Mouse (Mus musculus): ENCODE measurements at regions not wholly inside any gene's neighbourhood (a gene's known extent, or its start where the extent isn't known, plus 50 kb on each side); places are given as distances from the start of the nearest gene placed in this dataset.

DNA sequence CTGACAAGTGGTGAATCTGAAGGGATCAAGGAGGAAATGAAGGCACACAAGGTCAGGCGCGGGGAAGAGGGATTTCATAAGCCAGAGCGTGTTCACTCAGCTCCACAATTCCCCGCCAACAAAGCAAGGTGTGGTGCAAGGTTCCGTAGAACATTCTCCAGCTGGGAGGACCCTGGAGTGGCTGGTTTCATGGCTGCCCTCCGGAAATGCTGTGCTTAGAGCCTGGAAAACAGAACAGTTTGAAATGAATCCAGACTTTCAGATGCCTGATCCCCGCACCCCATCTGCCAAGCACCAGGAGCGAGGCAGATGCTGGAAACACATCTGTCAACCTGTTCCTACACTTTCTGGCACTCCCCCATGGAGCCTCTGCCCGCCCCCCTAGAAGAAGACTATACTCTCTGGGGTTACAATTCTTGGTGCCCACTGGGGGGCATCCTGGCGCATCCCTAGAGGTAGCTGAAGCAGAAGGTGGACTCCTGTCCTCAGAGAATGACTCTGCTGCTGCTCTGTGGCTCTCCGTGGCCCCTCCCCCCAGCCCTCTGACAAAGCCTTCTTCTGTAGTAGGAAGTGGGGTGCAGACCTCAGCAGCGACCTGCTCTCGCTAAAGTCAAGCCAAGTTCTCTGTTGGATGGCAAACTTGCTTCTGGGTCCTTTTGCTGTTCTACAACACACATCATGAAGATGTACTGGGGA, 54.5 kb upstream of the Mafb start:
- Histone ChIP-seq H3K9me3 (ENCODE audit: low read length) (no peaks in the 10 kb centered on the region), H3K36me3 (ENCODE audit: insufficient read depth) (no peaks in the 10 kb centered on the region), H3K9ac (no peak overlapping the region), H3K4me1 (ENCODE audit: insufficient read depth) (no peaks in the 10 kb centered on the region), H3K27me3 (ENCODE audit: insufficient read depth, low read length) (no peaks in the 10 kb centered on the region), H3K4me3 (ENCODE audit: low read depth, low read length) (no peak overlapping the region), H3K4me2 (ENCODE audit: low read depth) (no peak overlapping the region; the same call in 1 of the 2 replicates), H3K27ac (ENCODE audit: low read depth, low read length) (no peak overlapping the region)
- no peak for DNase-seq
- ATAC-seq = no peak
- 0 out of 2 replicates have a peak, but pooled peaks have one; percentile 15 for TF ChIP-seq CTCF (IDR thresholded peaks at IDR 0.05; ENCODE audit: low read depth)
- whole genome bisulfite sequencing = 31% methylated on average over 13 of the region's 13 CpGs

- Histone ChIP-seq H3K4me2 (ENCODE audit: low read depth) (no peak overlapping the region), H3K9me3 (ENCODE audit: low read length) (no peaks in the 10 kb centered on the region), H3K9ac (no peak overlapping the region), H3K27ac (ENCODE audit: low read depth, low read length) (no peak overlapping the region), H3K27me3 (ENCODE audit: insufficient read depth, low read length) (no peaks in the 10 kb centered on the region), H3K4me1 (ENCODE audit: insufficient read depth) (no peaks in the 10 kb centered on the region), H3K36me3 (ENCODE audit: insufficient read depth) (no peaks in the 10 kb centered on the region), H3K4me3 (ENCODE audit: low read depth, low read length) (no peak overlapping the region)
- DNase-seq = no peak
- no peak for TF ChIP-seq CTCF (IDR thresholded peaks at IDR 0.05; ENCODE audit: low read depth)
- WGBS = 93% methylated on average over 7 of the region's 7 CpGs
- no peak for ATAC-seq
These were observed 57.6 kb upstream of the Mafb start for GRCm38 (mm10) chr2:160424491-160424890.

DNA sequence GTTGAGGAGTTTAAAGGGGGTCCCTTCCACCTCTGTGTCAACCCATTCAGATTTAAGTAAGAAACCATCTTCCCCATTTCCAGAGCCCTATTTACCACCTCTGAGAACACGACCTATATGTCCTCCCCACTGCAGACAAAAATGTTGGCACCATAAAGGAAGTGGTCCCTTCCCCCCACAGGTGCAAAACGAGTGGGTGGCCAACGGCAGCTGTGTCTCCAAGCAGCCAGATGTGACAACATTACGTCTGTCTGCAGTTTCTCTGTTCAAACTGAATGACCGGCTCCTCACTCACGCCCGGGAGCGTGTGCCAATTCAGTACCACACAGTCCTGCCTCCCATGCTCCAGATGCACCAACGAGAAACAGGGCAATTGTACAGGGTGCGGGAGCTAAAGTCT, 60.6 kb upstream of the Mafb start:
- 76% methylated on average over 10 of the region's 10 CpGs for WGBS
- Histone ChIP-seq H3K4me3 (ENCODE audit: low read depth, low read length) (no peak overlapping the region), H3K27me3 (ENCODE audit: insufficient read depth, low read length) (no peaks in the 10 kb centered on the region), H3K36me3 (ENCODE audit: insufficient read depth) (no peaks in the 10 kb centered on the region), H3K9me3 (ENCODE audit: low read length) (no peaks in the 10 kb centered on the region), H3K4me2 (ENCODE audit: low read depth) (no peak overlapping the region), H3K4me1 (ENCODE audit: insufficient read depth) (no peaks in the 10 kb centered on the region), H3K9ac (no peak overlapping the region), H3K27ac (ENCODE audit: low read depth, low read length) (no peak overlapping the region)
- no peak for DNase-seq
- TF ChIP-seq CTCF (IDR thresholded peaks at IDR 0.05; ENCODE audit: low read depth) = no peak
- ATAC-seq = no peak

- 65% methylated on average over 10 of the region's 10 CpGs for WGBS
- no peak for TF ChIP-seq CTCF (IDR thresholded peaks at IDR 0.05; ENCODE audit: low read depth)
These were observed 66.4 kb upstream of the Mafb start for GRCm38 (mm10) chr2:160433252-160433651.

GRCm38 (mm10) chr2:160434701-160435100, 67.8 kb upstream of the Mafb start:
- H3K27ac ChIP-seq (ENCODE audit: low read depth, low read length) = no peak overlapping the region
- H3K4me1 ChIP-seq (ENCODE audit: insufficient read depth) = no peaks in the 10 kb centered on the region
- H3K9me3 ChIP-seq (ENCODE audit: low read length) = no peaks in the 10 kb centered on the region
- H3K36me3 ChIP-seq (ENCODE audit: insufficient read depth) = no peaks in the 10 kb centered on the region
- no peaks in the 10 kb centered on the region for H3K27me3 ChIP-seq (ENCODE audit: insufficient read depth, low read length)
- no peak for DNase-seq
- H3K4me2 ChIP-seq (ENCODE audit: low read depth) = no peak overlapping the region
- H3K9ac ChIP-seq = no peak overlapping the region
- TF ChIP-seq CTCF (IDR thresholded peaks at IDR 0.05; ENCODE audit: low read depth) = no peak
- no peak for ATAC-seq
- no peak overlapping the region for H3K4me3 ChIP-seq (ENCODE audit: low read depth, low read length)
- 77% methylated on average over 5 of the region's 5 CpGs for WGBS

More at GRCm38 (mm10) chr2:160433252-160433651, 66.4 kb upstream of the Mafb start:
- peak; percentile 41 for DNase-seq
- Histone ChIP-seq H3K4me1 (ENCODE audit: insufficient read depth) (no peaks in the 10 kb centered on the region), H3K36me3 (ENCODE audit: insufficient read depth) (no peaks in the 10 kb centered on the region), H3K4me3 (ENCODE audit: low read depth, low read length) (no peak overlapping the region), H3K27me3 (ENCODE audit: insufficient read depth, low read length) (no peaks in the 10 kb centered on the region), H3K9ac (no peak overlapping the region), H3K4me2 (ENCODE audit: low read depth) (no peak overlapping the region), H3K27ac (ENCODE audit: low read depth, low read length) (0 out of 2 replicates have a peak overlapping the region, but pooled peaks have one; percentile 15), H3K9me3 (ENCODE audit: low read length) (no peaks in the 10 kb centered on the region)
- no peak; the same call in 1 of the 2 replicates for ATAC-seq

GRCm38 (mm10) chr2:160435622-160436021, 68.8 kb upstream of the Mafb start:
- H3K9me3 ChIP-seq (ENCODE audit: low read length) = no peaks in the 10 kb centered on the region
- DNase-seq (no peak), ATAC-seq (no peak)
- no peak overlapping the region for H3K4me2 ChIP-seq (ENCODE audit: low read depth)
- H3K4me3 ChIP-seq (ENCODE audit: low read depth, low read length) = no peak overlapping the region
- no peaks in the 10 kb centered on the region for H3K27me3 ChIP-seq (ENCODE audit: insufficient read depth, low read length)
- H3K4me1 ChIP-seq (ENCODE audit: insufficient read depth) = no peaks in the 10 kb centered on the region; the same call in 1 of the 2 replicates
- no peaks in the 10 kb centered on the region for H3K36me3 ChIP-seq (ENCODE audit: insufficient read depth)
- H3K27ac ChIP-seq (ENCODE audit: low read depth, low read length) = no peak overlapping the region
- TF ChIP-seq CTCF (IDR thresholded peaks at IDR 0.05; ENCODE audit: low read depth) = no peak
- 93% methylated on average over 3 of the region's 3 CpGs for WGBS
- H3K9ac ChIP-seq = no peak overlapping the region

DNA sequence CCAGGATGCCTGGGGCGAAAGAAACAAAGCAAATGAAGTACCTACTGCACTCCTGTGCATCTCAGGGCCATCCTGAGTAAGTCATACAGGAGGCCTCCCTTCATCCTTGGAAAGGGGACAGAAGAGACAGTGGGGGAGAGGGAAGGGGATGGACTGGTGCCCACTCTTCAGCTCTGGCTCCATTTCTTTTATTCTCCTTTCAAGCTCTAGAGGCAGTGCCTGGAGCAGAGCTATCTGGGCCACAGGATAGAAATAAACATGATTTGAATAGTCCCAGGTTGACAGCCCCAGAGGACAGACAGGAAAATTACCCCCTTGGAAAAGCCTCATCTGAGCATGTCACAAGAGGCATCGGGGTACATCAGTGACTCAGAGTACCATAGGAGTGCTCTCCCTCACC, 72.2 kb upstream of the Mafb start:
- DNase-seq (no peak), ATAC-seq (peak; percentile 14; the same call in 1 of the 2 replicates)
- H3K9me3 ChIP-seq (ENCODE audit: low read length) = no peaks in the 10 kb centered on the region
- no peak overlapping the region for H3K27ac ChIP-seq (ENCODE audit: low read depth, low read length)
- H3K9ac ChIP-seq = no peak overlapping the region
- TF ChIP-seq CTCF (IDR thresholded peaks at IDR 0.05; ENCODE audit: low read depth) = no peak
- H3K4me1 ChIP-seq (ENCODE audit: insufficient read depth) = no peaks in the 10 kb centered on the region; the same call in 1 of the 2 replicates
- H3K4me3 ChIP-seq (ENCODE audit: low read depth, low read length) = no peak overlapping the region
- no peak overlapping the region for H3K4me2 ChIP-seq (ENCODE audit: low read depth)
- H3K27me3 ChIP-seq (ENCODE audit: insufficient read depth, low read length) = no peaks in the 10 kb centered on the region
- WGBS = 56% methylated on average over 2 of the region's 2 CpGs
- no peaks in the 10 kb centered on the region for H3K36me3 ChIP-seq (ENCODE audit: insufficient read depth)
